Mouse (Mus musculus) adrenal gland, postnatal 4 days (tissue): ENCODE results near the gene Map3k20. TPM values are rescaled to one million over a fixed set of nuclear protein-coding genes. Genes with fewer than 3 reads are reported as not detected.

Experiments
- DNase-seq, 2 experiments: peaks; one replicate each; pipeline ENCODE4 v3.0.0; 2021 to 2022; ENCODE audit warnings: low spot score in 2 of 2, mixed read lengths in 2 of 2
- long read RNA-seq, 2 experiments: library from polyadenylated mRNA; stranded (forward); transcript quantifications; one replicate each; pipeline ENCODE4 v2.0.0; 2021
- total RNA-seq, 2 experiments: library from RNA; stranded (reverse); gene quantifications; 2 replicates each; pipeline ENCODE4 v1.2.3; 2021

The Map3k20 gene
- 10 to 100 TPM; 40.8 to 43.4 TPM for total RNA-seq
- long read RNA-seq, experiment 1, transcript Map3k20-201 (20 exons, 3,334 nt) = major isoform, 6 of 7 reads
- long read RNA-seq, experiment 1, partial matches to known transcripts = 1 of 7 reads
- long read RNA-seq, experiment 1, other reads (novel, unspliced or antisense) = 0 of 7 reads
- long read RNA-seq, experiment 2, transcript Map3k20-201 (20 exons, 3,334 nt) = major isoform, 10 of 14 reads
- long read RNA-seq, experiment 2, partial matches to known transcripts = 0 of 14 reads
- long read RNA-seq, experiment 2, other reads (novel, unspliced or antisense) = 4 of 14 reads

- DNase-seq = peak; percentile 45 to 55
These were observed at the start of gene Map3k20 for GRCm38 (mm10) chr2:72285256-72285887. Map3k20 (plus strand) TSS chr2:72285637.

- no peak for DNase-seq
These were observed 47.0 kb upstream of the Map3k20 start for GRCm38 (mm10) chr2:72238421-72238820.

- DNase-seq = no peak
These were observed 46.5 kb upstream of the Map3k20 start for GRCm38 (mm10) chr2:72238925-72239324.

GRCm38 (mm10) chr2:72239456-72239855 lies 46.0 kb upstream of the Map3k20 start:
- DNase-seq = no peak

GRCm38 (mm10) chr2:72239993-72240392 lies 45.4 kb upstream of the Map3k20 start:
- no peak for DNase-seq

GRCm38 (mm10) chr2:72240691-72241090 lies 44.7 kb upstream of the Map3k20 start:
- no peak for DNase-seq

- no peak for DNase-seq
These were observed 43.5 kb upstream of the Map3k20 start for GRCm38 (mm10) chr2:72241714-72242472.

GRCm38 (mm10) chr2:72242910-72243675 lies 42.3 kb upstream of the Map3k20 start:
- DNase-seq = no peak

- no peak for DNase-seq
These were observed 39.8 kb upstream of the Map3k20 start for GRCm38 (mm10) chr2:72245631-72246030.

- no peak for DNase-seq
These were observed 39.1 kb upstream of the Map3k20 start for GRCm38 (mm10) chr2:72246376-72246775.

- DNase-seq = no peak
These were observed 37.6 kb upstream of the Map3k20 start for GRCm38 (mm10) chr2:72247819-72248218.

- DNase-seq = no peak
These were observed 32.6 kb upstream of the Map3k20 start for GRCm38 (mm10) chr2:72252510-72253505.

- DNase-seq = no peak
These were observed 31.6 kb upstream of the Map3k20 start for GRCm38 (mm10) chr2:72253882-72254281.

- DNase-seq = no peak
These were observed 30.4 kb upstream of the Map3k20 start for GRCm38 (mm10) chr2:72254813-72255582.

- no peak for DNase-seq
These were observed 24.7 kb upstream of the Map3k20 start for GRCm38 (mm10) chr2:72260704-72261103.

- no peak for DNase-seq
These were observed 22.5 kb upstream of the Map3k20 start for GRCm38 (mm10) chr2:72262814-72263480.

- DNase-seq = no peak
These were observed 18.0 kb upstream of the Map3k20 start for GRCm38 (mm10) chr2:72267390-72267789.

GRCm38 (mm10) chr2:72269651-72270341 lies 15.6 kb upstream of the Map3k20 start:
- no peak for DNase-seq
